In the genomic region with DNA sequence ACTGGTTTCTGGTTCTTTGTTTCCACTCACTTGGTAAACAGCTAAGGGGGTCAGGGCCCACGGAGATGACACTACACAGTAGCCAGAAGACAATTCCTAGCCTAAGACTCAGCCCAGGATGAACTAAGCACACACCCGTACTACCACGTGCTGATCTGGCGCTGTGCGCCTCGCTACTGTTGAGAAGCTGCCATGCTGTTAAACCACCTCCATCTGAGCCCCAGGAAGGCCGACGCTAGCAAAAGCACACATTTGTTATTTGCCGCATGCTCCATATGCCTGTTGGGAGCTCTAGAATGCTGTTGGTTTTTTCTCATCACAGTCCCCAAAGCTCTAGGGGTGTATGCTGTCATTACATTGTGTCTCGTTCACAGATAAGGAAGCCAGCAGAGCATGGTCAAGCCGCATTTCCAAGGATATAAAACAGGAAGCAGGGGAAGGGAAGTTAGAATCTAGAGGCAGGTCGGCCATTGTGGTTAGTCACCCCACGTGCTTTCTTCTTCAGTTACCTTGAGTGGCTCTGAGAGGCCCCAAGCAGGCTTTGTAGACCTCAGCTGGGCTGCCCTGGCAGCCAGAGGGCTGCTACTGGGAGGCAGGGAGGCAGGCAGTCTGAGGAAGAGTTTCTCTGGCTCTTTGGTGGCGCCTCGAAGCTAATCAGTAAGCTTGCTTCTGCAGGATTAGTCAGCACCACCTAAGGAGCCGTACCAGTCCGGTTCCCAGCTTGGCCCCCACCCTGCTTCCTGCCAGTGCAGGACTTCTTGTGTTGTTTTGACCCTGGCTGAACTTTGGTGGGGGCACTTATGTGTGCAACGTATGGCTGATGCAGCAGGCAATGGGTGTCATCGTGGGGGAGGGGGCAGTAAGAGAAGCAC, we compare ENCODE assay signal across 7 mouse cellular contexts. TPM values are rescaled to one million over a fixed set of nuclear protein-coding genes. Genes with fewer than 3 reads are reported as not detected.
A peak's percentile ranks its signal among the peaks of the same experiment; 100 is the strongest.
DNase-seq lines count a peak whose midpoint lies in the region; ATAC-seq lines count a peak whose summit lies in the region.

No protein-coding gene starts in this region.

- 69% methylated on average over 19 of the region's 19 CpGs for WGBS in kidney, embryonic 15.5 days
- 72% methylated on average over 19 of the region's 19 CpGs for WGBS in embryonic facial prominence, embryonic 11.5 days

- no peak for DNase-seq in kidney, adult 8-10 months
- DNase-seq in MEL-GATA-1-ER (ENCODE audit: extremely low read depth, low read depth), result peak; percentile 73
- DNase-seq in embryonic facial prominence, embryonic 11.5 days (ENCODE audit: low spot score), result no peak
- DNase-seq in lung, postnatal 36 days, result peak; percentile 62
- no peak for DNase-seq in left cerebral cortex, adult 9 months (ENCODE audit: low spot score in 2 of 2)
- no peak for DNase-seq in right cerebral cortex, postnatal 14 days

- H3K4me2 ChIP-seq in kidney, embryonic 15.5 days, result no peak overlapping the region
- no peak overlapping the region for H3K4me2 ChIP-seq in embryonic facial prominence, embryonic 11.5 days (ENCODE audit: low read depth, low read length)

- H3K36me3 ChIP-seq in kidney, embryonic 15.5 days, result no peaks in the 10 kb centered on the region
- H3K36me3 ChIP-seq in embryonic facial prominence, embryonic 11.5 days (replicated peaks; ENCODE audit: control insufficient read depth, insufficient read depth, low read depth, low read length), result no peaks in the 10 kb centered on the region

- H3K27ac ChIP-seq in kidney, embryonic 15.5 days, result peak overlapping the region; percentile 41
- 0 out of 2 replicates have a peak overlapping the region, but pooled peaks have one; percentile 11 for H3K27ac ChIP-seq in embryonic facial prominence, embryonic 11.5 days (replicated peaks; ENCODE audit: low read depth, low read length)

- no peak overlapping the region for H3K4me3 ChIP-seq in kidney, embryonic 15.5 days (replicated peaks)
- no peak overlapping the region for H3K4me3 ChIP-seq in embryonic facial prominence, embryonic 11.5 days (ENCODE audit: low read depth, low read length)

- H3K27me3 ChIP-seq in kidney, embryonic 15.5 days, result no peaks in the 10 kb centered on the region
- no peaks in the 10 kb centered on the region for H3K27me3 ChIP-seq in embryonic facial prominence, embryonic 11.5 days (ENCODE audit: control insufficient read depth, insufficient read depth, low read length)

- no peaks in the 10 kb centered on the region for H3K9me3 ChIP-seq in kidney, embryonic 15.5 days (replicated peaks)
- H3K9me3 ChIP-seq in embryonic facial prominence, embryonic 11.5 days (replicated peaks; ENCODE audit: control insufficient read depth, low read length), result no peaks in the 10 kb centered on the region

- H3K4me1 ChIP-seq in kidney, embryonic 15.5 days, result peaks cover 31% of the 10 kb centered on the region
- H3K4me1 ChIP-seq in embryonic facial prominence, embryonic 11.5 days (ENCODE audit: control insufficient read depth, insufficient read depth, low read length), result 0 out of 2 replicates have a peak, but pooled peaks cover 3% of the 10 kb centered on the region

- no peak overlapping the region for H3K9ac ChIP-seq in kidney, embryonic 15.5 days
- H3K9ac ChIP-seq in embryonic facial prominence, embryonic 11.5 days (replicated peaks; ENCODE audit: low read length), result no peak overlapping the region

- ATAC-seq in kidney, embryonic 15.5 days (replicated peaks; ENCODE audit: low FRiP score), result no peak
- no peak for ATAC-seq in embryonic facial prominence, embryonic 11.5 days (replicated peaks; ENCODE audit: insufficient number of reproducible peaks, low FRiP score, low TSS enrichment, low read depth)

RNA-seq across cellular contexts. Expression of a gene that starts 9.5 kb away (rescaled TPM):
- 7.5 and 8.0 TPM in 2 replicates for polyA plus RNA-seq in kidney, embryonic 15.5 days (2015; fragmentation: Nextera tagmentation; extraction: Ambion mirVana)
- polyA plus RNA-seq in embryonic facial prominence, embryonic 11.5 days (2014; fragmentation: Nextera tagmentation; extraction: Ambion mirVana), result 2.6 and 3.2 TPM in 2 replicates

RNA-seq across cellular contexts. Expression of a gene that starts 27.6 kb away (rescaled TPM):
- polyA plus RNA-seq in kidney, embryonic 15.5 days (2015; fragmentation: Nextera tagmentation; extraction: Ambion mirVana), result 15.0 and 15.4 TPM in 2 replicates
- 2.7 and 3.3 TPM in 2 replicates for polyA plus RNA-seq in embryonic facial prominence, embryonic 11.5 days (2014; fragmentation: Nextera tagmentation; extraction: Ambion mirVana)

RNA-seq across cellular contexts. Expression of a gene that starts 31.1 kb away (rescaled TPM):
- 1.3 TPM in 2 replicates for polyA plus RNA-seq in kidney, embryonic 15.5 days (2015; fragmentation: Nextera tagmentation; extraction: Ambion mirVana)
- 0.18 and 0.27 TPM in 2 replicates for polyA plus RNA-seq in embryonic facial prominence, embryonic 11.5 days (2014; fragmentation: Nextera tagmentation; extraction: Ambion mirVana)

RNA-seq across cellular contexts. Expression of a gene that starts 47.0 kb away (rescaled TPM):
- polyA plus RNA-seq in kidney, embryonic 15.5 days (2015; fragmentation: Nextera tagmentation; extraction: Ambion mirVana), result 77.6 and 83.5 TPM in 2 replicates
- polyA plus RNA-seq in embryonic facial prominence, embryonic 11.5 days (2014; fragmentation: Nextera tagmentation; extraction: Ambion mirVana), result 83.0 and 84.2 TPM in 2 replicates

RNA-seq across cellular contexts. Expression of a gene that starts 54.3 kb away (rescaled TPM):
- 54.6 and 61.7 TPM in 2 replicates for polyA plus RNA-seq in kidney, embryonic 15.5 days (2015; fragmentation: Nextera tagmentation; extraction: Ambion mirVana)
- 102 and 103 TPM in 2 replicates for polyA plus RNA-seq in embryonic facial prominence, embryonic 11.5 days (2014; fragmentation: Nextera tagmentation; extraction: Ambion mirVana)

Comparison
In these comparisons a context has a peak if more than half of its experiments do, and no peak if none do; other contexts are left out.
1. DNase-seq: peak in MEL-GATA-1-ER (single experiment) and lung, postnatal 36 days (single experiment); none in kidney, adult 8-10 months (0 of 2), embryonic facial prominence, embryonic 11.5 days (single experiment), left cerebral cortex, adult 9 months (0 of 2) and right cerebral cortex, postnatal 14 days (single experiment).